Mouse (Mus musculus): ENCODE measurements around the gene Scgb1a1.
"Not testable (repeated sequence)": the region's sequence is repeated elsewhere in the genome, so short reads cannot be mapped to it uniquely, and the experiment has no call there.

The Scgb1a1 gene

GRCm38 (mm10) chr19:9065621-9066561, 21.9 kb downstream of the Scgb1a1 start:
- DNase-seq, result no peak

GRCm38 (mm10) chr19:9063831-9064230, 23.9 kb downstream of the Scgb1a1 start:
- DNase-seq, result no peak

DNA sequence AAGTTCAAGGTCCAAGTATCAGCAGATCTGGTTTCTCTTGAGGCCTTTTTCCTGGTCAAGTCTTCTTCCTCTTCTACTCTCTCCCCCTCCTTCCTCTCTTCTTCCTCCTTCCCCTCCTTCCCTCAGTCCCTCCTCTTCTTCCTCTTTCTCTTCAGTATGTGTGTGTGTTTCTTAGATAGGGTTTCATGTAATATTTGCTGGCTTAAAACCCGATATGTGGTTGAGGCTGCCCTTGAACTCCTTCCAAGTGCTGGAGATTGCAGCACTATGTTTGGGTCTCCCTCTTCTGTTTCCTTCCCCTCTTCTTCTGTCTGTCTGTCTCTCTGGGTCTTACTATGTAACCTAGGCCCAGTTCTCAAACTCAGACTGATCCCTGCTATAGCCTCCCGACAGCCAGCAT, 24.9 kb downstream of the Scgb1a1 start:
- no peak for DNase-seq

- peak; percentile 47 for DNase-seq
Observed at GRCm38 (mm10) chr19:9061221-9061893, 26.4 kb downstream of the Scgb1a1 start.

DNA sequence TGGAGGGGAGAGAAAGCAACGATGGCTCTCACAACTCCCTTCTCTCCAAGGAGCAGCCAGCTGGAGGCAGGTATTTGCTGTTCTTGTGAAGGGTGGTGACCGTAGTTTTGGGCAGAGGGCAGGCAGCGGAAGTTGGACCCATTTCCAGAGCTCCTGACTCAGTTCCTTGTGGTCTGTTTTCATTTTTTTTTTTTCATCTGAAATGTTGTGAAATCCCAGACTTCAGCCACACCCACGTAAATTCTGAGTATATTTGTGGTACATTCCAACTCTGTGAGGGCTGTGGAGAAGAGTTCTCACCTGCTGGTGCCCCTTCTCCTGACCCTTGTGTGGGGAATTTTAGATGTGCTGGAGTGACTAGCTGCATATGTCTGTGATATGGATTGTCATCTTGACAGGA, 27.7 kb downstream of the Scgb1a1 start:
- no peak for DNase-seq

GRCm38 (mm10) chr19:9059391-9059790, 28.4 kb downstream of the Scgb1a1 start:
- no peak for DNase-seq

DNA sequence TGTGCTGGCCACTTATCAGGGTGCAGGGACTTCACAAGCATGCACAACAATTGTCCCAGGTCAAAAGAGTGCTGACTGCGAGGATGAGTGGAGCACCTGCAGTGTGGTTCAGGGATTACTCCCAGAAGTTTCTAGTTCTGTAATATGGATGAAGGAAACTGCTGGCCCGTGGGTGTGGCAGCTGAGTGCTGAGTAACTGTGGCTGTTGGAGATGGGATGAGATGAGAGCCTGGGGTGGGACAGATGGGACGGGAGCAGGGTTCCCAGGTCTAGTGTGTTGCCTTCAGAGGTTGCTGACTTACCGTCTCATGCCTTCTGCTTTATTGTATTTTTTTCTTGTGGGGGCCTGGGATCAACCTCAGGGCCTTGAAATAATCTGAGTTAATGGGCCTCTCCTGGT, 28.8 kb downstream of the Scgb1a1 start:
- DNase-seq, result no peak

DNA sequence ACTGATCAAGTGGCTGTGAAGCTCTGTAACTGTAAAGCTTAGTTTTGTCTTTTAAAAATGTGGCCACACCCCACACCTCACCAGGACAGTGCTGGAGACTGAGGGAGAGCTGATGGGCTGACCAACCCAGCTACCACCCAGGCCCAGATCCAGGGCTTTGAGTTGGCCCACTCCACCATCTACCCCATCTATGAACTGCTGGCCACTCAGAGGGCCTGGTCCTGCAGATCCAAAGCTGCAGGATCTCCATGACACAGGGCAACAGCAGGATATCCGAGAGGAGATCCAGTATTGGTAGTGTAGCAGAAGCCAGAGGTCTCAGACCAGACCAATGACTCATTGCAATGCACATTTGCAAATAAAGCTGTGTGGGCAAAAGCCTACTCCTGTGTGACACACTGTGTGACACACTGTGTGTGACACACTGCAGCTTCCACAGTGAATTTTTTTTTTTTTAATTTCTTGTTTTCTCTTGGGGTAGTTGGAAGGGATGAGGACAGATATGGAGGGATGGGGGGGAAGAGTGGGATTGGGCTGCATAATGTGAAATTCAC, 29.4 kb downstream of the Scgb1a1 start:
- no peak for DNase-seq

GRCm38 (mm10) chr19:9057679-9058078, 30.1 kb downstream of the Scgb1a1 start:
- DNase-seq, result no peak

- no peak for DNase-seq
Observed at GRCm38 (mm10) chr19:9055703-9056355, 31.9 kb downstream of the Scgb1a1 start.

DNA sequence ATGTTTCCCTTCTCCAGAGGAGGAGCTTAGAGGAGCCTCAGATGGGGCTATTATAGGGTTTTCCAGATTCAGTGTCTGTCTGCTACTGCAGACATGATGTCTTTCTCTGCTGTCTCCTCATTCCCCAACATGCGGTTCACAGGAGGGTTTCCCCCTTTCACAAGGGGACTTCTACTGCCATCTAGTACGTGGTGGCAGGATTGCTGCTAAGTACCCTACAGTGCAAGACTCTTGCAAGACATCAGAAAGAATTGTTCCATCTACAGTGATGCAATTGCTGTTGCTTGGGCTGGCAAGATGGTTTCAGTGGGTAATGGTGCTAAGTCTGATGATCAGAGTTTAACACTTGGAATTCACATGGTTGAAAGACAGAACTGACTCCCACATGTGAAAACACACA, 32.6 kb downstream of the Scgb1a1 start:
- DNase-seq, result no peak

- DNase-seq, result peak; percentile 70
Observed at GRCm38 (mm10) chr19:9052803-9053431, 34.8 kb downstream of the Scgb1a1 start.

- DNase-seq, result not testable (repeated sequence)
Observed at GRCm38 (mm10) chr19:9051985-9052384, 35.8 kb downstream of the Scgb1a1 start.

DNA sequence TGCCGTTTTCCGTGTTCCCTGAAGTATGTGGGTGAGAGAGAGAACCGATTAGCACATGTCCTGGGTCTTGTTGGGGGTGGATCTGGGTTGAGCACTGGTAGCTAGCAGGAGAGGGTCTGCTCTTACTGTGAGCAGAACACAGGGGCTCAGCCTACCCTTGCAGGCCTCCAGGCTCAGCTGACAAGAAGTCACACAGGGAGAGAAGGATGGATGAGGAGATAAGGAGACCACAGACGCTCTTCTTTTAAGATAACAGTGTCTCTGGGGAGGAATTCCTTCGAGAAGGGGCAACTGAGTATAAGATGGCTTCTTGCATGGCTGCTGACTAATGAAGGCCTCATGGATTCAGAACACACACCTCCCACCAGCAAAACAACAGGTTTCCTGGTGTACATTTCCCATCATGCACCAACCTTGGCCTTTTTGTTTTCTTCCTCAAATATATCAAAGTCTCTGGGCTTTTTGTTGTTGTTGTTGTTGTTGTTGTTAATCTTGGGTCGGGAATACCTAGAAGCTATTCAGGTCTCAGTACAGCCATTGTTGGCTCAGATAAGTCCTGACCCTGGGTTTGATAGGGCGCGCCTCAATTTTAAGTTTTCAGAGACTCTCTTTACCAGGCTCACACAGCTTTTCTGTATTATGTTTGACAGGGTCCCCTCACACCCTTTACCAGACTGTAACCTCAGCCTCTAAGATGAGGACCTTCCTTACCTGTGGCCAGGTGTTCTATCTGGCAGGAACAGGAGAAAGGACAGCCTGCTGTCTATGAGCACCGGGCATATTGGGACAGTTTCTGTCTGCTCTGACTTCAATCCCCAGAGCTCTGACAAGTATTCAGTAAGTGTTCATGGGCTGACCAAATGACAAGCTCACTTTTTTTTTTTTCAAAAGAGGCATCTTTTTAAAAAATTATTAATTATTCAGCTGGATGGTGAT, 37.2 kb downstream of the Scgb1a1 start:
- no peak for DNase-seq

GRCm38 (mm10) chr19:9048981-9049687, 38.6 kb downstream of the Scgb1a1 start:
- DNase-seq, result no peak

GRCm38 (mm10) chr19:9047946-9048387, 39.8 kb downstream of the Scgb1a1 start:
- peak; percentile 48 for DNase-seq

- no peak for DNase-seq
Observed at GRCm38 (mm10) chr19:9047207-9047945, 40.4 kb downstream of the Scgb1a1 start.

DNA sequence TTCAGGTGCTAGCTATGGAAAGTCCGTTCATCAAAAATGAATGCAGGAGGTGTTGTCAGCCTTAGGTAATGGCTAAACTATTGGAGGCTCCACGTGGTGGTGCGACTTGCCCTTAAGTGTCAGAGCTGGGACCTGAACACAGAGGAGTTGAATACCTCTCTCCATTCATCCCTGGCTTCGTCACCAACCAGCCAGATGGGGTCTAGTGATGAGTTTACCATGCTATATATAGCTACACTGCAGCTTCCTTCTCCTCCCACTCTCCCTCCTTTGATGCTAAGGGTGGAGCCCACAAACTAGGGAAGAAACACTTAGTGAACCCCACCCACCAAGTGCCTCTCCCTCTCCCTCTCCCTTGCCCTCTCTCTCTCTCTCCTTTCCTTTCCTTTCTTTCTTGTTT, 43.5 kb downstream of the Scgb1a1 start:
- DNase-seq, result no peak

GRCm38 (mm10) chr19:9043123-9043522, 44.6 kb downstream of the Scgb1a1 start:
- DNase-seq, result no peak

- no peak for DNase-seq
Observed at GRCm38 (mm10) chr19:9041074-9041473, 46.7 kb downstream of the Scgb1a1 start.
